Mouse (Mus musculus) heart, postnatal 0 days (tissue): ENCODE data around the gene Arnt2. TPM values are rescaled to one million over a fixed set of nuclear protein-coding genes. Genes with fewer than 3 reads are reported as not detected.

Experiments used
- ATAC-seq: fragments of 200-750 bp; cut with Nextera tagmentation; 2 replicates; pipeline ENCODE4 v1.8.0; 2017; ENCODE audit warnings: low read depth, moderate number of reproducible peaks, moderate library complexity; ENCODE audit not compliant: insufficient read depth
- DNase-seq: peaks from one replicate; pipeline ENCODE4 v3.0.0-alpha.2; 2016; ENCODE audit warnings: low spot score
- H3K27ac ChIP-seq: fragments of 300-500 bp; sonication (generic); 2 replicates; pipeline ENCODE4 v1.5.1; 2014; ENCODE audit warnings: low read depth, mild to moderate bottlenecking
- H3K27me3 ChIP-seq: fragments of 300-500 bp; sonication (generic); 2 replicates; pipeline ENCODE4 v1.6.1; 2014; ENCODE audit warnings: low read length, mixed read lengths; ENCODE audit not compliant: control insufficient read depth, insufficient read depth
- H3K36me3 ChIP-seq: fragments of 300-500 bp; sonication (generic); replicated peaks from 2 replicates; pipeline ENCODE4 v1.6.1; 2014; ENCODE audit warnings: low read length, mixed read lengths; ENCODE audit not compliant: control insufficient read depth, insufficient read depth
- H3K4me1 ChIP-seq: fragments of 300-500 bp; sonication (generic); 2 replicates; pipeline ENCODE4 v1.6.1; 2014; ENCODE audit warnings: antibody characterized with exemption; ENCODE audit not compliant: control insufficient read depth, insufficient read depth
- H3K4me2 ChIP-seq: fragments of 300-500 bp; sonication (generic); 2 replicates; pipeline ENCODE4 v1.6.1; 2014; ENCODE audit warnings: low read depth, mild to moderate bottlenecking, low read length, moderate library complexity
- H3K4me3 ChIP-seq: fragments of 300-500 bp; sonication (generic); 2 replicates; pipeline ENCODE4 v1.5.1; 2014; ENCODE audit warnings: low read depth, low read length
- H3K9ac ChIP-seq: fragments of 300-500 bp; sonication (generic); replicated peaks from 2 replicates; pipeline ENCODE4 v1.6.1; 2014; ENCODE audit warnings: low read depth, low read length, mixed read lengths
- H3K9me3 ChIP-seq: fragments of 300-500 bp; sonication (generic); replicated peaks from 2 replicates; pipeline ENCODE4 v1.6.1; 2016; ENCODE audit warnings: low read length; ENCODE audit not compliant: control insufficient read depth
- CTCF ChIP-seq: IDR thresholded peaks from 2 replicates; pipeline ENCODE4 v1.5.1; 2016; ENCODE audit warnings: antibody characterized with exemption, control low read depth, low read depth
- EP300 ChIP-seq: IDR thresholded peaks from 2 replicates; pipeline ENCODE4 v1.6.1; 2016; ENCODE audit warnings: antibody characterized with exemption, low read depth
- WGBS: fragments of 180-500 bp; shearing (Covaris S2); extraction: QIAGEN DNeasy Blood & Tissue Kit; methylation state at CpG from one replicate; pipeline ENCODE4 v1.1.7; 2014; 5-methylcytosine and 5-hydroxymethylcytosine counted together
- polyA plus RNA-seq: library from polyadenylated mRNA; unstranded; fragments of >200 nt; fragmentation: Nextera tagmentation; extraction: Ambion mirVana; gene quantifications from 2 replicates; pipeline ENCODE4 v1.2.1, GENCODE M21; 2015
- total RNA-seq: library from RNA; depleted of rRNA; stranded (reverse); fragments of >200 nt; gene quantifications from 2 replicates; pipeline ENCODE4 v1.2.3, GENCODE M21; 2014; ENCODE audit warnings: low replicate concordance

Arnt2 gene
- total and polyA plus RNA-seq, 2 experiments from 2014 or later, result 0.31 to 2.1 TPM

DNA sequence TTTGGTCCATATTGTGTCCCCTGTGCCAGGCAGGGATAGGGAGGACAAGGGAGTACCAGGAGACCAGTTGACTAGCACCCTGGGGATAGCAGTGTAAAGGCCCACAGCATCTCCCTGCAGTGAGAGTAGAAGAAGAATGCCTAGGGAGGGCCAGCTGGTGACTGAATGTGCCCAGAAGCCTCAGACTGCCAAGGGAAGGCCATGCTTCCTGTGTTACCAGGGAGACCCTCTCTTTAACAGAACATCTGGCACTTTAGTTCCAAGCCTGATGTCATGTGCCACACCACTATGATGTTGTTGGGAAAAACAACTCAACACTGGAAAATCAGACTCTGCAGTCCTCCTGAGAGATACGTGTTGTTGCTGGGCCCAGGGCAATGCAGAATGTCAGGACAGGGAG is 12.7 kb downstream of the Arnt2 start:
- no peak overlapping the region for H3K4me2 ChIP-seq
- WGBS, result 33% methylated on average over 1 of the region's 1 CpGs

DNA sequence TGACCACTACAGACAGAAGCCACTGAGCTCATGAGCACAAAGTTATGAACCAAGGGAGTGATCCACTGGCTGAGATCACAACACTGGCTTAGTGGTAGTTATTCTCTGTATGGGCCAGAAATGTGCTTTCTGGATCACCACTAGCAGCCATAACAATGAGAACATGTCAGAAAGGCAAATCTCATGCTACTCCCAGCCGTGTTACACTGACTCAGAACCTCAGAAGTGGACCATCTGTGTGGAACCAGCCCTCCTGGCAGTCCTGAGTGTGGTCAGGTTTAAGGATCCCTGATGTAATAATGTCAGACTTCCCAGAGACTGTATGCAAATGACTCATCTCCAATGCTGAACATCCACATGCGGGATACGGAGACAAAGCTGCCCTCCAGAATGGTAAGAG is 13.4 kb downstream of the Arnt2 start:
- TF ChIP-seq CTCF, result no peak
- no peak for TF ChIP-seq EP300
- Histone ChIP-seq H3K4me1 (no peaks in the 10 kb centered on the region), H3K36me3 (no peaks in the 10 kb centered on the region), H3K4me2 (no peak overlapping the region), H3K27me3 (no peaks in the 10 kb centered on the region), H3K27ac (no peak overlapping the region), H3K9ac (no peak overlapping the region), H3K9me3 (no peaks in the 10 kb centered on the region), H3K4me3 (no peak overlapping the region)
- 82% methylated on average over 3 of the region's 3 CpGs for whole genome bisulfite sequencing
- no peak for DNase-seq
- no peak for ATAC-seq

More for the DNA sequence above, 12.7 kb downstream of the Arnt2 start:
- Histone ChIP-seq H3K27ac (no peak overlapping the region), H3K4me3 (no peak overlapping the region), H3K9ac (no peak overlapping the region), H3K36me3 (no peaks in the 10 kb centered on the region), H3K27me3 (no peaks in the 10 kb centered on the region), H3K4me1 (no peaks in the 10 kb centered on the region), H3K9me3 (no peaks in the 10 kb centered on the region)
- no peak for ATAC-seq
- TF ChIP-seq CTCF (no peak), EP300 (no peak)
- no peak for DNase-seq

DNA sequence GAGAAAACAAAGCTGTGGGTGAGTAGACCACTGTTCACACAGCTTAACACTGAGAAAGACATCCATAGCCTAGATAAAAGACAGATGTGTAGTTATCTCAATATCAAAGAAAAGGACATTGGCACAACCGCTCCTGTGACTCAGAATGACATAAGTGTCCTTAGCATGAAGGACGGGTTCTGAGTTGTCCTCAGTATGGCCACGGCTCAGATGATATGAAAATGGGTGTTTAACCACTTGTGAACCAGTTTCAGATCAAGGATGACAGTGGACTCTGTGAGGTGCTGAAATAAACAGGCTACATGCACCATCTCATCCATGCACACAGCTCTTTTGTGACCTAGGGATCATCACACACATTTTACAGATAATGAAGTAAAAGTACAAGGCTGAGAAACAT is 22.1 kb downstream of the Arnt2 start:
- DNase-seq (no peak), ATAC-seq (no peak)
- 37% methylated on average over 3 of the region's 3 CpGs for WGBS
- Histone ChIP-seq H3K27ac (no peak overlapping the region), H3K4me2 (no peak overlapping the region), H3K36me3 (no peaks in the 10 kb centered on the region), H3K9ac (no peak overlapping the region), H3K9me3 (no peaks in the 10 kb centered on the region), H3K4me1 (no peaks in the 10 kb centered on the region), H3K4me3 (no peak overlapping the region), H3K27me3 (no peaks in the 10 kb centered on the region)
- TF ChIP-seq CTCF (no peak), EP300 (no peak)

DNA sequence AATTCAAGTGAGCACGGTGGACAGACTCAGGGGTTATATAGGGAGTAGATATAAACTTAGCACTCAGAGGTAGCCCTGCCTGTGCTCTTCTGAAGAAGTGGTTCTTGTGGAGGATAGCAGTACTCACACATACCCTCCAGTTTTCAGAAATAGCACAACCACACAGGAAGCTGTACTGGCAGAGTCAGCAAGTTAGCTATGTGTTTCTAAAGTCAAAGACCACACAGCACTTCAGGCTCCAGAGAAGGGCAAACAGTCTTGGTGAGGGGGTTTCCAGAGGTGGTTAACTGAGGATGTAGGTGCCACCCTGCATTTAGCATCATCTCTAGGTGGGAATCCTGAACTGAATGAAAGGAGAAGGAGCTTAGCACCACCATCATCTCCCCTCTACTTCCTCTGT is 23.5 kb downstream of the Arnt2 start:
- Histone ChIP-seq H3K9ac (no peak overlapping the region), H3K4me1 (no peaks in the 10 kb centered on the region), H3K9me3 (no peaks in the 10 kb centered on the region), H3K27me3 (no peaks in the 10 kb centered on the region), H3K4me2 (no peak overlapping the region), H3K36me3 (no peaks in the 10 kb centered on the region), H3K27ac (no peak overlapping the region), H3K4me3 (no peak overlapping the region)
- DNase-seq (no peak), ATAC-seq (no peak)
- WGBS, result 42% methylated on average over 1 of the region's 1 CpGs
- no peak for TF ChIP-seq CTCF
- no peak for TF ChIP-seq EP300

DNA sequence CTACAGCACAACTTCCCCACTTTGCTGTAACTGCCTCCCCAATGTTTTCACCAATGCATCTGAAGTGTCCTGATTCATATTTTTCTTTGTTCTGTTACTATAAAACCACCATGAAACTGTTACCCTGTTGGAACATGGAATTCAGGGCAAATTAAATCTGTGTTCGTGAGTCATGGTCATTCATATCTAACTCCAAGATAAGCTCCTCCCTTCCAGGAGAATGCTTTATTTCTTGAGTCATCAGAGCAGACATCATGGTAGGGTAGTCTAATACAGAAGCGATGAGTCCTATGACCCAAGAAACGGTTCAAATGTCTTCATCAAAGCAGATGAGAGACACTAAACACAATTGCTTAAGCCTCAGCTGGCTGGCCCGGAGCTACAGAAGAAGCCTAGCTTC is 25.2 kb downstream of the Arnt2 start:
- H3K36me3 ChIP-seq, result no peaks in the 10 kb centered on the region
- H3K9me3 ChIP-seq, result no peaks in the 10 kb centered on the region
- no peak overlapping the region for H3K4me2 ChIP-seq
- ATAC-seq, result no peak
- H3K27ac ChIP-seq, result no peak overlapping the region
- no peak overlapping the region for H3K4me3 ChIP-seq
- H3K27me3 ChIP-seq, result no peaks in the 10 kb centered on the region
- 77% methylated on average over 4 of the region's 4 CpGs for WGBS
- no peak overlapping the region for H3K9ac ChIP-seq
- DNase-seq, result no peak
- no peaks in the 10 kb centered on the region for H3K4me1 ChIP-seq
- TF ChIP-seq EP300, result no peak
- no peak for TF ChIP-seq CTCF

DNA sequence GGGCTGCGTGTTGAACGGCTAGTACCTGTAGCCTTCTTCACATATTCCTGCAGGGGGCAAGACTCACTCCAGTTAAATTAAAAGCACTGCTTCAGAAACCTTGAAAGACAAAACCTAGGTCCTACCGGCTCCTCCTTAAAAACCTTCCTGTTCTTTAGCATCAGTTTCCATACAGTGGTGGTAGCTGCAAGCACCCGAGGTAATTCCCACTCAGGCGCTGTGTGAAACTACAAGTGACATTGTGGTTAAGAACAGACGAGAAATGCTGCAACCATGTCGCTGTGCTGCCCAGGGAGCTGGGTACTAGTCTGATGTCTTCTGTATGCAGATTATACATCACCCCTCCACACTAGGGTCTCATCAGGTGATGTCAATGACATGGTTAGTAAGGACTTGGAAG is 25.9 kb downstream of the Arnt2 start:
- WGBS, result 85% methylated on average over 7 of the region's 7 CpGs
- no peaks in the 10 kb centered on the region for H3K4me1 ChIP-seq
- ATAC-seq (no peak), DNase-seq (no peak)
- no peak overlapping the region for H3K4me3 ChIP-seq
- no peaks in the 10 kb centered on the region for H3K36me3 ChIP-seq
- H3K9me3 ChIP-seq, result no peaks in the 10 kb centered on the region
- no peaks in the 10 kb centered on the region for H3K27me3 ChIP-seq
- no peak for TF ChIP-seq EP300
- TF ChIP-seq CTCF, result no peak
- H3K9ac ChIP-seq, result no peak overlapping the region
- H3K27ac ChIP-seq, result no peak overlapping the region
- no peak overlapping the region for H3K4me2 ChIP-seq
